Mouse (Mus musculus) cerebellum, adult 18-20 months (tissue): ENCODE results near the gene Gpr4.

ENCODE experiments used
- DNase-seq, 2 experiments: peaks; one replicate each; pipeline ENCODE4 v3.0.0; 2021

Gene Gpr4

DNA sequence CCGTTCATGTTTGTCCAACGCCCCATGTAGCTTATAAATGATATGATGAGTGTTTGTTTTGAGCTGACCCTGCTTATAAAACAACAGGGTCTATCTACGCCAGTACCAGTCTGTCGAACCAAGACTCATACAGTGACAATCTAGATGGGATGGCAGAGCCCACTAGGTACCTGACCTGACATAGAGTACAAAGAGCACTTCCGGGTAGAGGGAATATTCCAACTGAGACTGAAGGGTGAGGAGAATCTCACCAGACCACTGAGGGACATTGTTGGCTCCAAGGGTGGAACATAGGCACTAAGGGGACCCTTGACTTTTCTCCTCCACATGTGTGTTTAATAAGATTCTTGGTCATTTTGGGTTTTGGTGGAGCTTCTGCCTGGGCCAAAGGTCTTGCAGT is 17.1 kb downstream of the Gpr4 start:
- DNase-seq: no peak

DNA sequence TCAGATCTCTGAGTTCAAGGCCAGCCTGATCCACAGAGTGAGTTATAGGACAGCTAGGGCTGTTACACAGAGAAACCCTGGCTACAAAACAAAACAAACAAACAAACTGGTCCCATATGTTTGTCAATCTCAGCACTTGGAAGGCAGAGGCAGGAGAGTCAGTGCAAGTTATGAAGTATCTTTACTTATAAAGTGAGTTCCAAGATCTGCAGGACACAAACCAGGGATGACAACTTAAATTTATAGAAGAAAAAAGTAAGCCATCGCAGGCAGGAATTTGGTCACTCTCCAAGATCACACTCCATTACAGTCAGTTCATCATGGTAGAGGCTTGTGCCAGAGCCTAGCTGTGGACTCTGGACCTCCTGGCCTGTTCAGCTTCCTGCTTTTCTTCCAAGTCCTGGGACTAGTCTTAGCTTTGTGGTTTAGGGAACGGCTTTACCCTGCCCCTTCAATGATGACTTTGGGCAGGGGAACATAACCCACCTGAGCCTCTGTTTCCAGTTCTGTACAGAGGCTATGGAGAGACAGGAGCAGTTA is 17.8 kb downstream of the Gpr4 start:
- no peak for DNase-seq

GRCm38 (mm10) chr7:19230899-19231298 is 18.6 kb downstream of the Gpr4 start:
- DNase-seq: no peak

DNA sequence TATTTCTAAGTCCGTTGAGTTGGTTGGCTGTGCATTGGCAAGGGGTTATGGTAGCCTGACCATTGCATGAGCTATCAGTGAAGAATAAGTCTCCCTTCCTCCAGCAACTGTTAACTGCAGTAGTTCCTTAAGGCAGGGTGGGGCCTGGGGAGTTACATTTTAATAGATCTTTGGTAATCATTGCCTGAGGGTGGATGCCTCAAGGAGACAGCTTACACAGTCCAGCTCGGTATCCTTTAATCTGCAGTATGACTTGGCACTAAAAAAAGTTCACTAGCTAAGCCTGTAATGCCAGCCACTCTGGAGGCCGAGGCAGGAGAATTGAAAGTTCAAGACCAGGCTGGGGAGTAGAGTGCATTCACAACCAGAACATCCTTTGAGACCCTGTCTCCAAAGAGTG is 19.5 kb downstream of the Gpr4 start:
- no peak for DNase-seq

DNA sequence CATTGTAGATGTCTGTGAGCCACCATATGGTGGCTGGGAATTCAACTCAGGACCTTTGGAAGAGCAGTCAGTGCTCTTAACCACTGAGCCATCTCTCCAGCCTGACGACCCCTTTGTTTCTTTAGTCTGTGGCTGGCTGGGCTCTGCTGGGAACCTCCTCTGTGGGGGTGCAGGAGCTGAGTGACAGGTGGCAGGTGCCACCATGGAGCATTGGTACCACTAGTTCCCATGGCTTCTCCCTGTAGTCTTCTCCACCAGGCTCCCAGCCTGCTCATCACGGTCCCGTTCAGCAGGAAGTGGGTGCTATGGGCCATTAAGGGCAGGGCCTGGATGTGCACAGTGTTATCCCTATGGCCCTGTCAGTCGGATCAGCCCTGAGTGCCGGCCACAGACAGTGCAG is 22.3 kb downstream of the Gpr4 start:
- DNase-seq: no peak

DNA sequence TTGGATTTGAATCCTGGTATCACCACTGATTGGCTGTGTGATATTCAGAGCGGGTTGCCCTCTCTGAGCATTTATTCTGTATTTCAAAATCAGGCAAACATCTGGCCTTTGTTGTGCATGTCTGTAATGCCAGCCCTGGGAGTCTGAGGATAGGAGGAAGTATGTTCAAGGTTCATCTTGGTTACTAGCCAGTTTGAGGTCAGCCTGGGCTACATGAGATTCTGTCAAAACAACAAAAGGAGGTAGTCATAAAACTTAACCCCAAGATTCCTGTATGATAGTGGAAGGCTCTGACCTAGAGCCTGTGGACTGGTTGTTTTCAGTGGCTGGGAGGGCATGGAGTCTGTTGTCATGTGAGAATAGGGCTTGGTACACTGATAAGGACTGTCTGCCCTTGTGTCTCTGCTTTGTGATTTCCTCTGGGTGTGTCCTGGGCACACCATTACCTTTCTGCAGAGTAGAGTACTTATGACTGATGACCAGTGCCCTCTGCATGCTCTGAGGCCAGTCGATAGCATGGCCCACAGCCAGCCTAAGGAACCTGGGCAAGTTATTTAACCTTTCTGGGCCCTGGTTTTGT is 22.8 kb downstream of the Gpr4 start:
- no peak for DNase-seq

DNA sequence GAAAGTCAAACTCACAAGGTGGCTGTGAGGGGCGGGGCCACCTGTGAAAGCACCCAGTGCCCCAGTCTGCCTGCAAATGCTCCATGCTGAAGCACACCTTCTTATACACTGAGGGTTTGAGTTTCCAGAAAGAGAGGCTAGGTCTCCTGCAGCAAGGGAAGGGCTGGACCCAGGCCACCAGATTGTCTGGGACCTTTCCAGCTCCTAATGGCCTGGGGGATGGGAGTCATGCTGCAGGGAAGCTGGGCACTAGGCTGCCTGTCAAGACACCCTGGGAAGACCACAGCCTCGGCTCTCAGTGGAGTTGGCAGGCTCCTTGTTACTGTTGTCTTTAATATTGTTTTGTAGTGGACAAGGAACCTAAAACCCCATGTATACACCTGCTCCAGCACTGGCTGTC is 24.1 kb downstream of the Gpr4 start:
- DNase-seq: peak in 1 of 2 experiments; percentile 26

DNA sequence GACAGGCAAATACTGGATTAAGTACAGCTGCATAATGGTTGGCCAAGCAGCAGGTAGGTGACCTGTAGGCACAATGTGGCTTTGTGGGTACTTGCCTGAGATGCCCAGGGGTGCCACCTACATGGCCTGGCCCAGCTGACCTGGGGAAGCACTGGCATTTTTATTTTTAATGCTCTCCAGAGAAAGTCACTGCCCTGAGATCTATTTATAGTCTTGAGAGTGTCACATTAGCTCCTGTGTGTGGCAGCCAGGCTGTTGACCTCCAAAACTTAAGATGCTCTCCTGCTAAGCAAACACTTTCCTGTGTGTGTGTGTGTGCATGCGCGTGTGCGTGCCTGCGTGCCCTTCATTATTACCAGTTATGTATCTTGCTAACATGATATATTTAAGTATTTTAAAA is 26.0 kb downstream of the Gpr4 start:
- no peak for DNase-seq

DNA sequence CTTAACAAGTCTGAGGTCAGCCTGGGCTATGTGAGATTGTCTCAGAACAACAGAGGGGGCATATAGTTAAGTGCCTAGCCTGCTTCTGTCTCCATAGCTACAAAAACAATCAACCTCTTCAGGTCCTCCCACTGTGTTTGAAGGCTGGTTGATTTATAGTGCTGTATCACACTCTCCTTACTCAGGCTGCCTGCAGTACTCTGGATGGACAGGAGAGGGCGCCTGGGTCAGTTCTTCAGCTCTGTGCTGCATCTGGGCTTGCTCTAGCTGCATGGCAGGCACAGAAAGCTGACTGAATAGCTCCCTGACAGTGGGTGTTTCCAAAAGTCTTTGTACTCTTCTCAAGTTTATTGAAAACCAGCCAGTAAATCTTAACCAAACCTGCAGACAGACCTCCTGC is 27.1 kb downstream of the Gpr4 start:
- peak; percentile 91 to 93 for DNase-seq

DNA sequence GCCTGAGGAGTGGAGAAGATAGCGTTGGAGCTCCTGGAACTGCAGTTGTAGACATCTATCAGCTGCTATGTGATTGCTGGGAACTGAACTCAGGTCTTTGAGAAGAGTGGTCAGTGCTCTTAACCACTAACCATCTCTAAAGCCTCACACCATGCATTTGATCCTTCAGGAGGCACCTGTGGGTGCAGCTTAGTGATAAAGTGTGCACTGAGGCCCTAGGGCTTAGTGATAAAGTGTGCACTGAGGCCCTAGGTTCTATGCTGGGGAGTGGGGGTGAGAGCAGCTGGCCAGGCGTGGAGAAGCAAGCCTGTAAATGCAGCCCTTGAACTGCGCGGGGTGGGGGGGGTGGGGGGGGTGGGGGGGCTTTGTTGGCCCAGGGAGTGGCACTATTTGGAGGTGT is 27.6 kb downstream of the Gpr4 start:
- DNase-seq: no peak

DNA sequence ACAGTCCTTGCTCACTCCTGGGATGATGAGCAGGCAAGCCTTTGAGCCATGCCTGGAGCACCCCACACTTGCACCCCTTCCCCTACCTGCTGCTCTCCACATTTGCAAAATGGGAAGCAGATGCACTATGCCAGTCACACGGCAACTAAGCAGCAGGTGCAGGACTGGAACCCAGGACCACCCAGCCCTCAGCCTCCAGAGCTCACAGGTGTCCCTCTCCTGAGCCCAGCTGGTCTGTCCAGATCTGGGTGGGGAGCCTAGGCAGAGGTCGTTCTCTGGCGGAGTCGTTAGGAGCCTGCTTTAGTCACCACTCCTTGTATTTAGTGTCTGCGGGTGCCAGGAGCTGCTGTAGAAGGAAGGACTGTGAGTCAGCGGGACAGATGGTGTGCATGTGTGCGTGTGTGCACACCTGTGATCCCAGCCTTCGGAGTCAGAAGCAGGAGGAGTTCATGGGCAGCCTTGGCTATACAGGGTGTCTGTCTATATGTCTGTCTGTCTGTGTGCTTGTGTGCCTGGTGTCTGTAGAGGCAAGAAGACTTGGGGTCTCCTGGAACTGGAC is 28.6 kb downstream of the Gpr4 start:
- peak in 1 of 2 experiments; percentile 44 for DNase-seq

DNA sequence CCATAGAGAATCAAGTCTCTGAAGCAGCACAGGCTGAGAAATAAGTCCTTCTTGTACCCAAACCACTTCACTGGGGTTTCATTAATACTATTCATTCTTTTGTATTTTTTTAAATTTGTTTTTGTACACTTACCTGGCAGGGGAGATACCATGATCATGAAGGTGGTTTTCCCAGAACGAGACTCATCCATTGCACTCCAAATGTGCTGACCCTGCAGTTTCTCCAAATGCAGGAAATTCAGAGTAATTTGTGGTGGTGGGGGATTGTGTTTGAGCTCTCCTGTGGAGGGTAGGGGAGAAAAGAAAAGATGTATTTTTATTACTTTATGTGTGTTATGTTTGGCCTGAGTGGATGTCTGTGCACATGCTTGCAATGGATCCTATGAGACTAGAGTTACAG is 29.7 kb downstream of the Gpr4 start:
- no peak for DNase-seq

- DNase-seq: no peak
These were observed 31.5 kb downstream of the Gpr4 start for GRCm38 (mm10) chr7:19243858-19244257.

DNA sequence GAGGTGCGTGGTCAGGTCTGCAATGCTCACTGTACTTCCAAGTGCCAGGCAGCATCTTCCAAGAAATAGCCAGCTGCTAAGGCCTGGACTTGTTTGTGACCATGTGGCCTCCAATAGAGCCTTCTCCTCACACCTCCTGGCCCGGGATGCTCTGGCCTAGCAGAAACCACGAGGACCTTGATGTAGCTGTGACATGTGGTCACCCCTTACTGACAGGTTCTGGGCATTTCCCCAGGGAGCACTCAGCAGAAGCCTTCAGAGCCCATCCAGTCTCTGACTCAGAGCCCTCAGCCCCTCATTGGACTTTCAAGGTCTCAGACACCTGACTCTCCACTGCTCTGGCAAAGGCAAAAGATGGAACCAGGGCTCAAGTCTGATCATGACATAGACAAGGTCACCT is 32.7 kb downstream of the Gpr4 start:
- DNase-seq: no peak

GRCm38 (mm10) chr7:19246855-19247254 is 34.5 kb downstream of the Gpr4 start:
- DNase-seq: no peak

DNA sequence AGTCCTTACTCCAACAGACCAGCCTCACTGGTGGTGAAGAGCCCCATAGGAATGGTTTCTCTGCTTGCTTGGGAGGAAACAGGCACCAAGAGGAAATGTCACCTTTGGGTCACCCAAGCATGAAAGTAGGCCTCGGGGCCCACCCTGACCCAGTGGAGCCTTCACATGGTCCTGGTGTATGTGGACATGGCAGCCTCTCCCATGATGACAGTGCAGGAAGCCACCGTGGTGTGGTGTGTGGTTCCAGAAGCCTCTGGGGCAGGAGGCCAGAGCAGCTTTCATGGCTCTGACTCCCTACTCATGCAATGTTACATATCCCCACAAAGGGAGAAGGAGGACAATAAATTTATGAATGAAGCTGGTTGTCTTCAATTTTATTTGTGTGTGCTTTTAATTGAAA is 35.2 kb downstream of the Gpr4 start:
- no peak for DNase-seq

- no peak for DNase-seq
These were observed 39.7 kb downstream of the Gpr4 start for GRCm38 (mm10) chr7:19252078-19252477.

DNA sequence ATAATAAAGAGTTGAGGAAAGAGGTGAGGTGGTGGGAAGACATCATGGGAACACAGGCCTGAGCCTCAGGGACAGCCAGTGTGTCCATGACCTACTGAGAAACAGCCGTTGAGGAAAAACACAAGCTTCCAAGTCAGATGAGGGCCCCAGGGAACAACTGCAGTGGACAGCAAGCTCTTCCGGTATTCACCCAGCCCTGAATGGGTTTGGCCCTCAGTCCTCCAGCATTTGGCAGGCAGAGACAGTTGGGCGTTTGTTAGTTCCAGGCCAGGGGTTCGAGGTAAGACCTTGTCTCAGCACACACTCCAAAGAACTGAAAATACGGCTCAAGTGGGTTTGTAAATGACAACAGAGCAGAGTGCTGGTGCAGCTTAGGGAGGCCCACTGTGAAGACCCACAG is 41.1 kb downstream of the Gpr4 start:
- no peak for DNase-seq

DNA sequence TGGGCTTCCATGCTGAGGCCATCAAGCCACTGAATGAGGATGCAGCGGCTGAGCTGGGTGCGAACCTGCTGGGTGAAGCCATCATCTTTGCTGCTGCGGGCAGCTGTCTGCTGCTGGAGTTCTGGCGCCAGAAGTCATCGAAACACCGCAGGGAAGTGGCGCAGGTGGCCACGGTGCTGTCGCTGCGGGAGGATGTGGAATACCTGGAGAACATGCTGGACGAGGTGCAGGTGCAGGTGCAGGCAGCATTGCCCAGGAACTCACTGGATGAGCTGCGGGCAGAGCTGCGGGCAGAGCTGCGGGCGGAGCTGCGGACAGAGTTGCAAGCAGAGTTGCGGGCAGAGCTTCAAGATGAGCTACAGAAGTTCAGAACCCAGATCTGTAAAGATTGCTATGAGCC is 43.1 kb downstream of the Gpr4 start:
- no peak for DNase-seq

- no peak for DNase-seq
These were observed 44.2 kb downstream of the Gpr4 start for GRCm38 (mm10) chr7:19256567-19256966.

DNA sequence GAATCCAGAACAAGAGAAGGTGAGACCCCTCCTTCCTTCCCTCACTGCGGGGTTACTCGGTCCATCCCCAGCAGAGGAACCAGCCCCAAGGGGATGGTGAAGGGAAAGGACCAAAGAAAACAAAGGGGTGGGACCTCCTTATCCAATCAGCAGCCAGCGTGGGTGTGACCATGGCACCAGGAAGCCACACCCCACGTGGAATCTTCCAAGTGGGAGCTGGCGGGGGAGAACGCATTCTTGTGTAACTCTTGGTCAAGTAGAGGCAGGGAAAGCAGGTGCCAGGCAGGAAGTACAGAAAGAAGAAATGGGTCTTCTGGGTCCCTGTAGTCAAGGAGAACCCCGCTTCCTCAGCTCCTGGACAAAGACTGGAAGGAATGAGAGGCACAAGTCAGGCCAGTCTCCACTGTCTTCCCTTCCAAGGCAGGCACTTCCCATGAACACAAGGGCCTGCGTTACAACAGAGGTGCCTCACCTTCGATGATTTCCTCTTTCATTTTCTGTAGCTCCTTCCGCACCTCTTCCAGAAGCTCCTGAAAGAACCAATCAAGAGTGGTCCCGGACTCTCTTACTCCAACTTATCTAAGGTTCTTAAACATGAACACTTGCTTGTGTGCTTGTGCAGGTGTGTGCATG is 45.2 kb downstream of the Gpr4 start:
- DNase-seq: no peak

DNA sequence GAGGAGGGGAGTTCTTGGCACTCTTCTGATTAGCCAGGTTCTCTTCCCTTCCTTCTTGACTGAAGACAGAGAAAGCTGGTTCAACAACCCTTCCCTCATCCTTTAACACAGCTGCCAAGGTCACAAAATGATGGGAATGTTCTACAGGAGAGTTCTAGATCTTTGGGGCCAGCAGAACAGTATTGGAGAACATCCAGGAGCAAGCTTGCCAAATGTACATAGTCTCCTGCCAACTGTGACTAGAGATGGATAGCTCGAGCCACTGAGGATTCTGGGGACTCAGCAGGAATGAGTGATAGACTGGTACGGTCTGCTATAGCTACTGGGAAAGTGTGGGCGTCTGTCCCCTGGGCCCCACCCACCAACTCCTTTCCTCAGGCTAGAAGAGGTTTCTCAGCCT is 46.0 kb downstream of the Gpr4 start:
- peak; percentile 42 to 44 for DNase-seq

DNA sequence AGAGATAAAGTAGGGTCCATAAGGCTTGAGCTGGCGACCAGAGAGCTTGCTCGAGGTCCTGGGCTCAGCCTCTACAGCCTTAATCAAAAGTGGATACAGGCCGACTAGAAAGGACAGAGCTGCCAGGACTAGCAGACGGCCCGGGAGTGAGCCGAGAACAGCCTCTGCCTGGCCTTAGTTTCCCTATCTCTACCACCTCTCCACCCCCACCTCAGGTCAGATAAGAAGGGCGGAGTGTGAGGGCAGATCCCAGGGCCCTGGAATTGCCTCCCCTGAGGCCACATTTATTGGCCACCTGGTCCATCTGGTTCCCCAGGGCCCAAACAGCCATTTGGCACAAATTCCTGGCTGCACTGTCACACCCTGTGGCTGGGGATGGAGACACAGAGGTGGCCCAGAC is 52.8 kb downstream of the Gpr4 start:
- DNase-seq: peak; percentile 55 to 58

- no peak for DNase-seq
These were observed 53.8 kb downstream of the Gpr4 start for GRCm38 (mm10) chr7:19265928-19266822.
